In genomic region chr2:180681225-180681624, GRCm38 (mm10) we compare ENCODE assay signal across 32 mouse cellular contexts. TPM values are rescaled to one million over a fixed set of nuclear protein-coding genes. Genes with fewer than 3 reads are reported as not detected.
A peak's percentile ranks its signal among the peaks of the same experiment; 100 is the strongest.
DNase-seq lines count a peak whose midpoint lies in the region; ATAC-seq and TF ChIP-seq lines count a peak whose summit lies in the region.
"Had no signal": no experiment of that assay in that cellular context is flagged by ENCODE, and none has a peak within 500 bp of the region (broad histone marks: within the 10 kb centered on the region; RNA-seq: fewer than 3 reads in every experiment).

No protein-coding gene starts in this region.

- H3K4me3 ChIP-seq in liver, embryonic 16.5 days (ENCODE audit: low read depth, low read length) = no peak overlapping the region
- no peak overlapping the region for H3K4me3 ChIP-seq in myocyte
- H3K4me3 ChIP-seq: embryonic facial prominence, embryonic 10.5 days; embryonic facial prominence, embryonic 13.5 days; erythroblast, embryonic 14.5 days; forebrain, embryonic 12.5 days; forebrain, embryonic 15.5 days; heart, embryonic 12.5 days; heart, embryonic 15.5 days; hindbrain, embryonic 10.5 days; hindbrain, embryonic 13.5 days had no signal

- no peak overlapping the region for H3K4me2 ChIP-seq in liver, embryonic 16.5 days (ENCODE audit: low read depth, low read length)
- H3K4me2 ChIP-seq in myocyte (ENCODE audit: low read depth) = no peak overlapping the region
- H3K4me2 ChIP-seq: embryonic facial prominence, embryonic 13.5 days; forebrain, embryonic 12.5 days; forebrain, embryonic 15.5 days; heart, embryonic 12.5 days; heart, embryonic 15.5 days; hindbrain, embryonic 13.5 days had no signal

- no peaks in the 10 kb centered on the region for H3K27me3 ChIP-seq in liver, embryonic 16.5 days (ENCODE audit: control insufficient read depth, insufficient read depth, low read depth, low read length)
- no peaks in the 10 kb centered on the region for H3K27me3 ChIP-seq in myocyte (ENCODE audit: control insufficient read depth, insufficient read depth, insufficient read length)
- H3K27me3 ChIP-seq: embryonic facial prominence, embryonic 13.5 days; forebrain, embryonic 12.5 days; forebrain, embryonic 15.5 days; heart, embryonic 12.5 days; heart, embryonic 15.5 days; hindbrain, embryonic 13.5 days; Patski had no signal

- no peak overlapping the region for H3ac ChIP-seq in myocyte (ENCODE audit: control insufficient read depth, insufficient read length)

- no peak overlapping the region for H3K27ac ChIP-seq in liver, embryonic 16.5 days (ENCODE audit: low read length)
- H3K27ac ChIP-seq: embryonic facial prominence, embryonic 10.5 days; embryonic facial prominence, embryonic 13.5 days; forebrain, embryonic 12.5 days; forebrain, embryonic 15.5 days; heart, embryonic 15.5 days; hindbrain, embryonic 10.5 days; hindbrain, embryonic 13.5 days had no signal

- H3K79me2 ChIP-seq in myocyte (ENCODE audit: control insufficient read depth, insufficient read depth) = no peaks in the 10 kb centered on the region

- peaks cover 15% of the 10 kb centered on the region for H3K4me1 ChIP-seq in liver, embryonic 16.5 days (ENCODE audit: control insufficient read depth, low read depth, low read length)
- H3K4me1 ChIP-seq: embryonic facial prominence, embryonic 10.5 days; embryonic facial prominence, embryonic 13.5 days; forebrain, embryonic 12.5 days; forebrain, embryonic 15.5 days; heart, embryonic 12.5 days; heart, embryonic 15.5 days; hindbrain, embryonic 10.5 days; hindbrain, embryonic 13.5 days had no signal

- no peaks in the 10 kb centered on the region for H3K9me3 ChIP-seq in liver, embryonic 16.5 days (replicated peaks; ENCODE audit: control insufficient read depth, low read length)
- H3K9me3 ChIP-seq: embryonic facial prominence, embryonic 10.5 days; embryonic facial prominence, embryonic 13.5 days; forebrain, embryonic 12.5 days; forebrain, embryonic 15.5 days; G1E; heart, embryonic 12.5 days; heart, embryonic 15.5 days; hindbrain, embryonic 10.5 days; hindbrain, embryonic 13.5 days had no signal

- ATAC-seq in liver, embryonic 16.5 days (ENCODE audit: low read depth) = peak; percentile 39
- ATAC-seq: activated CD4-positive, CD25-positive, alpha-beta regulatory T cell, adult 4 months; forebrain, embryonic 15.5 days; Patski had no signal

- DNase-seq in heart, adult 11 months = peak; percentile 74
- DNase-seq in heart, adult 18-20 months = no peak
- no peak for DNase-seq in liver
- DNase-seq in ES-CJ7 (ENCODE audit: low read depth, low spot score) = peak; percentile 30
- DNase-seq in frontal cortex, postnatal 36 days (ENCODE audit: low spot score in 2 of 2) = no peak
- DNase-seq: adrenal gland, adult 8-10 months; adrenal gland, postnatal 25 days; cerebellum, adult 11-12 months; cerebellum, adult 8-10 months; cerebellum, postnatal 10 days; cerebellum, postnatal 36 days; embryo, embryonic 11 days; gastrocnemius, postnatal 10 days; gastrocnemius, postnatal 36 days; heart, postnatal 10 days; heart, postnatal 36 days had no signal

- TF ChIP-seq POLR2A in myocyte (IDR thresholded peaks at IDR 0.05; ENCODE audit: insufficient read length, low read depth) = no peak

- 65% methylated on average over 2 of the region's 2 CpGs for WGBS in liver, embryonic 16.5 days (ENCODE audit: insufficient replicate concordance)

- H3K9ac ChIP-seq in liver, embryonic 16.5 days (ENCODE audit: low read depth, low read length) = no peak overlapping the region
- H3K9ac ChIP-seq: embryonic facial prominence, embryonic 13.5 days; forebrain, embryonic 12.5 days; forebrain, embryonic 15.5 days; heart, embryonic 12.5 days; heart, embryonic 15.5 days; hindbrain, embryonic 13.5 days had no signal

- H3K36me3 ChIP-seq in liver, embryonic 16.5 days (ENCODE audit: control insufficient read depth, insufficient read depth) = peaks cover 50% of the 10 kb centered on the region
- H3K36me3 ChIP-seq in myocyte (ENCODE audit: control insufficient read depth, insufficient read depth) = peaks cover 27% of the 10 kb centered on the region

TF ChIP-seq in myocyte, 11 proteins besides CTCF, POLR2A, EP300 and RAD21:
- TF ChIP-seq MYOG (IDR thresholded peaks at IDR 0.05; ENCODE audit: control insufficient read depth in 1 of 3, insufficient read depth in 1 of 3, insufficient read length in 2 of 3, low read depth in 2 of 3) = no peak
- TF ChIP-seq SRF (IDR thresholded peaks at IDR 0.05; ENCODE audit: control insufficient read depth, insufficient read length, low read depth) = no peak
- peak; percentile 30 for TF ChIP-seq POLR2AphosphoS2 (IDR thresholded peaks at IDR 0.05; ENCODE audit: insufficient read length, low read depth)
- TF ChIP-seq CEBPB (IDR thresholded peaks at IDR 0.05; ENCODE audit: insufficient read depth, poor library complexity, severe bottlenecking) = no peak
- no peak for TF ChIP-seq TCF3 (IDR thresholded peaks at IDR 0.05; ENCODE audit: insufficient read length, low read depth)

RNA-seq across cellular contexts. Expression of gene Dido1, which starts 28.6 kb away (rescaled TPM):
- 10 to 100 TPM; 25.8 to 29.9 TPM for total RNA-seq in heart, adult 18-20 months (2021)
- 12.6 and 12.9 TPM in 2 replicates for polyA plus RNA-seq in liver, embryonic 16.5 days (2015; fragmentation: Nextera tagmentation; extraction: Ambion mirVana)
- polyA plus RNA-seq in myocyte (2012; fragmentation: generic; extraction: Trizol) = 9.3 TPM

RNA-seq across cellular contexts. Expression of gene Gid8, which starts 28.7 kb away (rescaled TPM):
- total RNA-seq in heart, adult 18-20 months (2021) = 10 to 100 TPM; 55.8 to 59.5 TPM
- 101 and 112 TPM in 2 replicates for polyA plus RNA-seq in liver, embryonic 16.5 days (2015; fragmentation: Nextera tagmentation; extraction: Ambion mirVana)
- polyA plus RNA-seq in myocyte (2012; fragmentation: generic; extraction: Trizol) = 44.9 TPM

RNA-seq across cellular contexts. Expression of gene Tcfl5, which starts 38.7 kb away (rescaled TPM):
- not detected for total RNA-seq in heart, adult 18-20 months (2021)
- polyA plus RNA-seq in liver, embryonic 16.5 days (2015; fragmentation: Nextera tagmentation; extraction: Ambion mirVana) = 0.07 TPM in 1 of 2 replicates, not detected in the other
- polyA plus RNA-seq in myocyte (2012; fragmentation: generic; extraction: Trizol) = not detected
- total RNA-seq: adrenal gland, adult 8-10 months; adrenal gland, postnatal 25 days; gastrocnemius, adult 18-20 months; gastrocnemius, postnatal 36 days; granulocyte monocyte progenitor cell, adult 5-6 weeks had no signal
- polyA plus RNA-seq: activated CD4-positive, CD25-positive, alpha-beta regulatory T cell, adult 4 months; erythroblast, embryonic 14.5 days; G1E; Patski had no signal

RNA-seq across cellular contexts. Expression of gene Slc17a9, which starts 43.8 kb away (rescaled TPM):
- under 1 TPM; 0.10 to 0.54 TPM for total RNA-seq in heart, adult 18-20 months (2021)
- polyA plus RNA-seq in liver, embryonic 16.5 days (2015; fragmentation: Nextera tagmentation; extraction: Ambion mirVana) = 10.4 and 10.8 TPM in 2 replicates
- polyA plus RNA-seq in myocyte (2012; fragmentation: generic; extraction: Trizol) = 0.22 TPM
- total RNA-seq: gastrocnemius, adult 18-20 months had no signal

Comparison
In these comparisons a context has a peak if more than half of its experiments do, and no peak if none do; other contexts are left out.
1. DNase-seq: peak in heart, adult 11 months (single experiment) and ES-CJ7 (single experiment); none in heart, adult 18-20 months (0 of 2), liver (single experiment) and frontal cortex, postnatal 36 days (0 of 2).